Mouse (Mus musculus) 3134 (cell line): ENCODE results near the gene Akirin1.
A peak's percentile ranks its signal among the peaks of the same experiment; 100 is the strongest.

Source experiments
- DNase-seq: peaks from one replicate; pipeline ENCODE4 v3.0.0-alpha.2; 2011; ENCODE audit warnings: low spot score; ENCODE audit not compliant: insufficient read length; ENCODE audit errors: extremely low read depth

Gene Akirin1

DNA sequence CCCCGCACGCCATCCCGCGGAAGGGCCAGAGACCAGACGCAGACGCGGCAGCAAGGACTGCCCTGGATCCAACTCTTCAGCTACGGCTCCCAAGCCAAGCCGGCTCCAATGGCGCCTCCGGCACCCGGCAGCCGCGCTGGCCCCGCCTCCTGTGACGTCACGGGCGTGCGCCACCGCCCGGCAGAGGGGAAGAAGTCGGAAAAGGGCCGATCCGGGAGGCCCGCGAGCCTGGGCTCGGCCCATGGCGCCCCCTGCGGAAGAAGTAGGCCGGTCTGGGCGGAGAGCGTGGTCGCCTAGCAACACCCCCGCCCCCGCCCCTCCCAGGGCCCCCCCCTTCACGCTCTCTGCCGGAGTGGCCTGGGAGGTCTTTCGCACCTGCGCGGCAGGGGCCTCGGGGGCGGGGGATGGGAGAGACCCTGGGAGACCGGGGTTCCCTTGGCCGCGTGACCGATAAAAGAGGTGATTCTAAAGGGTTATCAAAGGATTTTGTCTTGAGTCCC is at the start of gene Akirin1:
Gene Akirin1, minus strand, starts transcription at position 194 of the 500 bp plus-strand sequence.
- DNase-seq: peak; percentile 92

GRCm38 (mm10) chr4:123797856-123798255 is 47.7 kb upstream of the Akirin1 start:
- DNase-seq: no peak

GRCm38 (mm10) chr4:123797403-123797802 is 47.3 kb upstream of the Akirin1 start:
- no peak for DNase-seq

GRCm38 (mm10) chr4:123795057-123795456 is 44.9 kb upstream of the Akirin1 start:
- DNase-seq: no peak

GRCm38 (mm10) chr4:123793136-123793535 is 43.0 kb upstream of the Akirin1 start:
- no peak for DNase-seq

- DNase-seq: no peak
Observed at GRCm38 (mm10) chr4:123792666-123793065, 42.5 kb upstream of the Akirin1 start.

DNA sequence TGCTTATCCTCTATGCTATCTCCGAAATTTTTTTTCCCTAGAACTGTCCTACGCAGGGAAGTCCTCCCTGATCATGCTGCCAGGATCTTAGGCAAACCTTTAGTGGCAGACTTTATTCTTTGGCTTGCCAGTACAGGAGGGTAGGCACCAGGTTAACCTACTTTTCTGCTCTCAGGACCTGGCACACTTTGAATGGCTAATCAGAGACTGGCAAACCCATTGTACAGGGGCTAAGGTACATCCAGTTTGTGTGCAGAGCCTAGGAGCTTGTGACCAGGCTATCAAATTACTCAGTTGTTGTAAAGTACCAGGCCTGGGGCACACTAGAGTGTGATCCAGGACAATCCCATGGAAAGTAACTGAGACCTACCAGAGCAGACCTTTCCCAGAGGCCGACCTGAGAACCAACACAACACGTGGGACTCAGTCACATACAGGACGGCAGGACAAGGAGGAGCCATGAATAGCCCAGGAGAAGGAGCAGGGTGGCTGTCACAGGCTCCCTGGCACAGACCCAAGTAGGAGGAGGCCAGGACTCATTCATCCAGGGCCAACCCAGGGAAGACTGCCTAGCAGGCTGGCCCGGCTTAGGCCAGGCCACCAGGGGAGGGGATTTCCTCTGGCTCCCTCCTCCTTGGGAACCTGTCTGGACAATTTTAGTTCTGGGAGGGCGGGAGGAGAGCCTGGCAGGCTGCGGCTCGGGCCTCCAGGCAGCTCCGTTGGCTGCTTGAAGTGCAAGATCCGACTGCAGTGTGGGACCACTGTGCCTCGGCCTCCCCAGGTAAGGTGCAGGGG is 37.2 kb upstream of the Akirin1 start, which contains the start of gene Rhbdl2:
Gene Rhbdl2, plus strand, starts transcription at position 684 of the 795 bp plus-strand sequence.
- peak; percentile 82 for DNase-seq

GRCm38 (mm10) chr4:123768234-123768633 is 18.1 kb upstream of the Akirin1 start:
- DNase-seq: no peak

GRCm38 (mm10) chr4:123767807-123768206 is 17.7 kb upstream of the Akirin1 start:
- DNase-seq: no peak

DNA sequence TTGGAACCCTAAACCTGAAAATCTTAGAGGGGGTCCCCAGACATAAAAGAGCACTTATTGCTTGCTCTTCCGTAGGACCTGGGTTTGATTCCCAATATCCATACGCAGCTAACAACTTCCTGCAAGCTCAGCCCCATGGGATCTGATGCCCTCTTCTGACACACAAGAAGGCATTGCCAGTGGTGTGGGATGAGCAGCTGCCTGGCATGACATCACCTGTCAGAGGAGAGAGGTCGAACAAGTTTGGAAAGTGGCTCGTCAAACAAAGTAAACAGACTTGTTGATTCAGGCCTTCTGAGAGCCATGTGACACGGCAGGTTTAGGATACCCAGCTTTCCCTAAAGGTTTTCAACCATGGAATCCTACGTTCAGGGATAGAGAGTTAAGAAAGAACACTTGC is 14.9 kb upstream of the Akirin1 start:
- DNase-seq: no peak

- peak; percentile 19 for DNase-seq
Observed at GRCm38 (mm10) chr4:123758306-123758705, 8.2 kb upstream of the Akirin1 start.

GRCm38 (mm10) chr4:123750707-123751312 is 665 bp upstream of the Akirin1 start:
- no peak for DNase-seq

GRCm38 (mm10) chr4:123749484-123750130 is 538 bp downstream of the Akirin1 start:
- no peak for DNase-seq

GRCm38 (mm10) chr4:123748726-123749415 is 1.3 kb downstream of the Akirin1 start:
- no peak for DNase-seq

DNA sequence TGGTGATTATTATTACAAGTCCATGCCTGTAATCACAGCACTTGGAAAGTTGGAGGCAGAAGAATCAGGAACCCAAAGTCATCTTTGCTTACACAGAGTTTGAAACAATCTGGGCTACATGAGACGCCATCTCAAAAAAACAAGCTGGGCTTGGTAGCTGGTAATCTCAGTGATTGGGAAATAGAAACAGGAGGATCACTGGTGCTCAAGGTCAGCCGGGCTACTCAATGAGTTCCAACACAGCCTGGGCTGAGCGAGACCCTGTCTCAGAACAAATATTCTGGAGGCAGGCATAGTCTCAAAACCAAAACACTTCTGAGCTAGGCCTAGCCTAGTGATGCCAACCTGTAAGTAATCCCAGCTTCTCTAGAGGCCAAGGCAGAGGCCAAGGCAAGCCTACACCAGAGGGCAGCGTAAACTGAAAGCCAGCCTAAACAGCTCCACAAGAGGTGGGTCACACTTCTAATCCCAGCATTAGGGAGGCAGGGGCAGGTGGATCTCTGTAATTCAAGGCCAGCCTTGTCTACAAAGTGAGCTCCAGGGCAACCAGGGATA is 4.8 kb downstream of the Akirin1 start:
- DNase-seq: no peak

- no peak for DNase-seq
Observed at GRCm38 (mm10) chr4:123742891-123743290, 7.3 kb downstream of the Akirin1 start.

DNA sequence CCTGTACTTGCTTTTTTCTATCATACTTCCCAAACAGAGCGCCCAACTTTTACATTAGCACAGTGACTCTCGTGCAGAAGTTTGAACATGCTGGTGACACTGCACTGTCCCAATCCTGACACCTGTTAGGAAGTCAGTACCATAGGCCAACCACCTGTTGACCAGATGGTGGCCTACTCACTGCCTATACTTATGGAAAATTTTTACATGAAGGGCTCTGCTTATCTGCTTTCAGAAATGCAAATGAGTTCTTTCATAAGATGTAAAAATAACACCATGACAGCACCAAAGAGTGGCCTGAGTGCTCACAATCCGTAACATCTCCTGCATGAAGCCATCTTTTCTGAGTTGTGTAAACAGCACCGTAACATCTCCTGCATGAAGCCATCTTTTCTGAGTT is 11.4 kb downstream of the Akirin1 start:
- DNase-seq: no peak

DNA sequence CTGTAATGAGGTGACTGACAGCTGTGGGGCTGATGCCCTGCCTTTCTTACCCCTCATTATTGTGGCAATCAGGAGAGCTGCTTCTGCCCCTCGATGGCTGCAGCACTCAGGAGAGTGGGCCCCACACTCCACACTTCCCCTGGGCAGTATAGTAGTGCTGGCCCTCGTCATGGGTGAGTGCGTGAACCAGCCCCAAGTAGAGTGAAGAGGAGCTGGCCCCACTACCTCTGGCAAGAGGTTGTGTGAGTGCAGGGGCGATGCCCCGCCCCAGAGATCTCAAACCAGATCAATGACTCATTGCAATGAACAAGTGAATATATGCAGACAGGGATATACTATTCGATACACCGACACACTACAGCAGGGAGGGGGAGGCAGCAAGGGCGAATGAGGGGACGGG is 16.6 kb downstream of the Akirin1 start:
- no peak for DNase-seq

DNA sequence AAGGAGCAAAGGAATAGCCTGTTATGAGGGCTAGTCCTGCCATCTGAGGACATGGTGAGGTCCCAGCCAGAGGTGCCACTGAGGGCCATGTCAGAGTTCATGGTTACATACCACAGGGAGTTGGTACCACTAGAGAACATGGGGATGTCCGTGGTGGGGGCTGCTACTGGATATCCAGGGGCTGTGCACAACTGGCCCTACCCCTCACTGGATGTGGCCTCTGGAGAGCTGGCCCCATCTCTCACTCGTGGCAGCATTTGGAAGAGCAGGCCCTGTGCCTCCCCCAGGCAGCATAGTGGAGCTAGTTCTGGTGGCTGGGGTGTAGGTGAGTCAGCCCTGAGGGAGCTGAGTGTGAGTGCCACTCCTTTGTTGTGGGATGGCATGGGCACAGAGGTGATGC is 17.2 kb downstream of the Akirin1 start:
- peak; percentile 10 for DNase-seq

GRCm38 (mm10) chr4:123732163-123732910 is 17.8 kb downstream of the Akirin1 start:
- no peak for DNase-seq
